Comparison of ENCODE assay signal across 11 mouse cellular contexts in genomic region chr5:69141082-69141481, GRCm38 (mm10).
"Had no signal": no experiment of that assay in that cellular context is flagged by ENCODE, and none has a peak within 500 bp of the region (broad histone marks: within the 10 kb centered on the region; RNA-seq: fewer than 3 reads in every experiment).

No protein-coding gene starts in this region.

- H3K4me2 ChIP-seq: kidney, embryonic 15.5 days; limb, embryonic 13.5 days had no signal

- H3K9ac ChIP-seq: kidney, embryonic 15.5 days; limb, embryonic 13.5 days; liver, embryonic 14.5 days had no signal

- H3K36me3 ChIP-seq: kidney, embryonic 15.5 days; limb, embryonic 13.5 days had no signal

- H3K27ac ChIP-seq: kidney, embryonic 15.5 days; limb, embryonic 13.5 days; liver, embryonic 14.5 days had no signal

- H3K27me3 ChIP-seq: kidney, embryonic 15.5 days; limb, embryonic 13.5 days had no signal

- H3K4me3 ChIP-seq: kidney, embryonic 15.5 days; limb, embryonic 13.5 days had no signal

- H3K4me1 ChIP-seq: kidney, embryonic 15.5 days; limb, embryonic 13.5 days had no signal

- DNase-seq: kidney, adult 2 months; kidney, postnatal 14 days; left cerebral cortex, postnatal 4 days; lung, adult 18-20 months; lung, postnatal 36 days; right cerebral cortex, postnatal 14 days; thymus, postnatal 4 days had no signal

- ATAC-seq: intestine, embryonic 16.5 days had no signal

- H3K9me3 ChIP-seq: kidney, embryonic 15.5 days; limb, embryonic 13.5 days had no signal
